Mouse (Mus musculus) adrenal gland, postnatal 25 days (tissue): ENCODE measurements around the gene Evc. TPM values are rescaled to one million over a fixed set of nuclear protein-coding genes. Genes with fewer than 3 reads are reported as not detected.

Experiments
- DNase-seq: peaks from one replicate; pipeline ENCODE4 v3.0.0; 2021; ENCODE audit warnings: mixed read lengths
- total RNA-seq: library from RNA; stranded (reverse); gene quantifications from 2 replicates; pipeline ENCODE4 v1.2.3, GENCODE M21; 2021

Gene Evc
- total RNA-seq, 1 experiment from 2014 or later: 12.5 TPM

DNA sequence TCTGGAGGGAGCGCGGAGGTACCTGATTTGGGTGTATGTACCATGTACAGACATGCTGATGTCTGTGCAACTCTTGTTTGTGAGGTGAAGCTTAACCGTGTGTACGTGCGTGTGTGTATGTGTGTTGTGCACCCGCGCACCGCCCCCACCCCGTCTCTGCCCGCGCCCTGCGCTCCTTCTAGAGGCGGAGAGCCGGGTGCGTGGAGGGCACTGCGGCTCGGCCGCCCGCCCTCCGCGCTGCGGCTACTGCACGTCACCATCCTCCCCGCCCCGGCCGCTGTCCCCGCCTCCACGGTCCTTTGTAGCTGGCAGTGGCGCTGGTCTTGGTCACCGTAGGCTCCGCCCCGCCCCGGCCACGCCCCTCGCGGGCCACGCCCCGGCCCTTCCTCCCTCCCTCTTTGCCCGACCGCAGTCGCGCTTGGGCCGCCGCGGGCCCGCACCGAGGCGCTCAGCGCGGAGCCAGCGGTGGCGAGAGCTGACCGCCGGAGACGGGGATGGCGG, 95.0 kb downstream of the Evc start, which contains the start of gene Crmp1:
Crmp1 (plus strand) TSS at position 290 of the 501 bp plus-strand sequence.
- DNase-seq: peak; percentile 55

DNA sequence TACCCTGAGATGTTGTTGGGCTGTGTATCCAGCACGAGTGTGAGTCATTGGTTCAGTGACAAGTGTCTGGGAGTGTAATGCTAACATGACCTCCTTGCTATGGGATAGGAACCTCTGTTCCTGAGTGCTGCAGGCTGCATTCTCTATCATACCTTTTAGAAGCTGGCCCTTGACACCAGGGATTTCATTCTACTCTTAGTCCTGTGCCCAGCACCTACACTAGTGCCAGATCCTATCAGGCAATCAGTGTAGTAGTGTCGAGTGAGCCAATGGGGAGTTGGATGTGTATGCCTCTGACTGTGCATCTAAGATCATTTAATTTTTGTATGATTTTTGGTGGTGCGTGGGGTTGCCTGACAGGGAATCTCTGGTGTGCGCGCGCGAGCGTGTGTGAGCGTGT, 95.5 kb downstream of the Evc start:
- no peak for DNase-seq

DNA sequence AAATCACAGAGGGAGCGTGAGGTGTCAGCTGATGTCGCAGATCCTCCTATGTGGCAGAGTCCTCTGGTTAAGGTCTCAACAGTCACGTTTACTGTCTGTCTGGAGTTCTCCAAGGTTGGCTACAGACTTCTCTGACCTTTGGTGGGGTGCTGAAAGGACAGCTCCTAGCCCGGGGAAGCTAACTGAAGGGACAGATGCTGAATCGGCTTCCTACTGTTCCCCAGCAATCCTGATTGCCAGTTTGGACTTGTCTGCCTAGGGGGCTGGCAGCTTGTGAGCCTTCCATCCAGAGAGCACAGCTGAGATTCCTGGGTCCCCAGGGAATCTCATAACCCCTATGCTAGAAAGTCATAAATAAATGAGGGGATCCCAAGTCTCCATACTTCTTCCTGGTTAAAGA, 96.1 kb downstream of the Evc start:
- no peak for DNase-seq

Other genes starting within 250 kb of the Evc start
- gene Crmp1, start 95.0 kb downstream of the Evc start, total RNA-seq: 5.0 and 9.5 TPM in 2 replicates
- 19.7 and 21.4 TPM in 2 replicates for gene Evc2, start 1.6 kb upstream of the Evc start, total RNA-seq